Mouse (Mus musculus): Measurements from ENCODE around the gene Osr1.

The Osr1 gene

GRCm38 (mm10) chr12:9581011-9581410 lies 11.1 kb downstream of the Osr1 start:
- no peak for TF ChIP-seq GATA4 (IDR thresholded peaks at IDR 0.05; ENCODE audit: insufficient replicate concordance, low read length)

DNA sequence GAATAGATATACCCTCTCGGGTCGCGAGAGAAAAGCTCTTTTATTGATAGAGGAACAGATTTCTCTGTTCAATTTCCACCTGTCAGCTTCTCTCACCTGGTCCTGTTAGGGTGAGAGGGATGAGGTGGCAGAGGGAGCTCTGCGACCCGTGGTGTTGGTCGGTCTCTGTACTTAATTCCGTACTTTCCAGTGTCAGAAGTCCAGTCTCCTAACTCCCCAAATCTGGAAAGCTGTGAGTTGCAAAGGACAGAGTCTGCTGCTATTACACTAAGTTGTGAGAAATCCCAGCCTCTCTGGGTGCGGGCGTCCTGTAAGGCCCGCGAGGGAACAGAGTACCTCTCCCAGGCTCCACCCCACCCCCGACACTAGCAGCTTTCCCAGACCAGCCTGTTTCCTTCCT lies 11.6 kb downstream of the Osr1 start:
- TF ChIP-seq GATA4 (IDR thresholded peaks at IDR 0.05; ENCODE audit: insufficient replicate concordance, low read length) = no peak

DNA sequence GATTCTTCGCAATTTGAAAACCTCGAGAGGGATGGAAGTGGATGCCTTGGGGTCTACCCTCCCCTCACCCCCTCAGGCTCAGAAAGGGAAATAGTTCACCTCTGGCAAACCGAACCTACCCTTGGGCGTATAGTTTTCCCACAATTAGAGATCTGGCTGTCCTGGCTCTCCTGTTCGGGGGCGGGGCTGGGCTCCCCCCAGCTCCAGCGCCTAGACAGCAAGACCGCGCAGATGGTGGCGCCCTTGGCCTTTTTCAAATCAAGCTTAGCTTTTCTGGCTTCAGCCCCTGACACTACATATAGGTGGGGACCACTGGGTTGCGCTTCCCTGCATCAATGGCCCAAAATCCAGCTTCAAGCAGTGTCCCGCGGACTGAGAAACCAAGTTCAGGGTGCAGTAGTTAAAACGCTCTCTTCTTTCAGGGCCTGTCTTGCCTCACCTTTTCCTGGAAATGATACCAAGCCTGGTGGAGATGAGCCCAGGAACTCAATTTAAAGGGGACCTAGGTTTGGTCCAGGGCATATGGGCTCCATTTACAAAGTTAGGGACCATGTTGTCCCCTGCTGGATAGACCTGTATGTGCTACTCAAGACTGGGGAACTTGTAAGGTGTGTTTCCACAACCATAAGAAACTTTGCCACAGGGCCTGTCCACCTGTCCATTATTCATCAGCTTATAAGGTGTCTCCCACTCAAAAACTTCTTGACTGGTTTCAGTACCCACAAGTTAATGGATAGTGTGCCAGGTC lies 12.5 kb downstream of the Osr1 start:
- no peak for TF ChIP-seq GATA4 (IDR thresholded peaks at IDR 0.05; ENCODE audit: insufficient replicate concordance, low read length)

- no peak for TF ChIP-seq GATA4 (IDR thresholded peaks at IDR 0.05; ENCODE audit: insufficient replicate concordance, low read length)
These were observed 13.5 kb downstream of the Osr1 start for GRCm38 (mm10) chr12:9583380-9583779.

GRCm38 (mm10) chr12:9584366-9585084 lies 14.6 kb downstream of the Osr1 start:
- TF ChIP-seq GATA4 (IDR thresholded peaks at IDR 0.05; ENCODE audit: insufficient replicate concordance, low read length) = no peak

- TF ChIP-seq GATA4 (IDR thresholded peaks at IDR 0.05; ENCODE audit: insufficient replicate concordance, low read length) = no peak
These were observed 15.2 kb downstream of the Osr1 start for GRCm38 (mm10) chr12:9585085-9585453.

DNA sequence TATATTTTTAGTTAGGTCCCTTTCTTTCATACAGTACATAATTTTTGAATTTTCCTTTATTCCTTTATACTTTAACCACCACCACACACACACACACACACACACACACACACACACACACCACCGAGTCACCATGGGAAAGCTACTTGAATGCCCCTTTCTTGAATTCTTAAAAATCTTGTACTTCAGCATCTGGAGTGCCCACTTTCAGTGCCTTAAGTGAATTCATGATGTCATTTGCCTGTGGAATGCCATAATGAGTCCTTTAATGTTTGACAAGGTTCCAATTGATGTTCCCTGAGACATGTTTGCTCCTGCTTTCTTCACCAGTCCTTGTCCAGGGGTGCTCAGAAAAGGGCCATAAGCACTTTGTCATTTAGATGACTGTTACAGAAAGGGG lies 17.8 kb downstream of the Osr1 start:
- TF ChIP-seq GATA4 (IDR thresholded peaks at IDR 0.05; ENCODE audit: insufficient replicate concordance, low read length) = no peak

DNA sequence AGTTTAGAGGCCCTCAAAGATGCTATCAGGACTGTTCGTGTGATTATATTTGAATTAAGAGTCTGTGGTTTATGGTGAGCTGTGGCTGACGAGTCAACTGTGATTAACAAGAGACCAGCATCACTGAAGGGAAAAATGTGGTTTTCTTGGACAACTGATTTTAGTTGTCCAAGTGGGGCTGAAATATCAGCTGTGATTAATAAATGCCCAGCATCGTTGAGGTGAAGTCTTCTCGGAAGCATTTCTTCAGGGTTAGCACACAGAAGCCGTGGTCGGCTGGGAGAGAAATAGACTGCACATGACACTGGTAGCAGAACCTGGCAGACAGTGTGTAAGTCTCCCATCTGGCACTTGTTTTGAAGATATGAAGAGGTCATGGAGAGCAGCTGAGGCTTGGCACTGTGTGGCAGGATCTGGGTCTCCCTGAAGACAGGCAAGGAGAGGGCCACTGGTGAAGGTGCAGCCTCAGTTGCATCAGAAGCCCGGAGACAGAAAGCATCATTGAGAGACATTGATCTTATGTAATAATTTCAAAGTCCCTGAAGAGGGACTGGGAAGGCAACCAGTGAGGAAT lies 19.7 kb downstream of the Osr1 start:
- TF ChIP-seq GATA4 (IDR thresholded peaks at IDR 0.05; ENCODE audit: insufficient replicate concordance, low read length) = no peak

DNA sequence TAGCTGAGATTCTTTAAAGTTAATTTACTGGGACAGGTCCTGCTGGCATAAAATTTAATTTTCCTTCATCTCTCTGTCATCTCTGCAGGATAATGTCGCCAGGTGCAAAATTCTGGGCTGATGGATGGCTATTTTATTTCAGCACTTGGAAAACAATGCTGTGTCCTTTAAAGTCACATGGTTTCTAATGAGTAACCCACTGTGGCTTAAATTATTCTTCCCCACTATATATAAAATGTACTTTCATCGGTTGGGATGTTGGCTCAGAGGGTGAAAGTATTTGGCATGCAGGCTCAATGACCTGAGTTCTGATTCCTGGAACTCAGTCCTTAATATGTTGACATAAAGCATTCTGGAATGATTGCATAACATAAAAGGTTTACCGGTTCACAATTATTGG lies 21.2 kb downstream of the Osr1 start:
- TF ChIP-seq GATA4 (IDR thresholded peaks at IDR 0.05; ENCODE audit: insufficient replicate concordance, low read length) = no peak

DNA sequence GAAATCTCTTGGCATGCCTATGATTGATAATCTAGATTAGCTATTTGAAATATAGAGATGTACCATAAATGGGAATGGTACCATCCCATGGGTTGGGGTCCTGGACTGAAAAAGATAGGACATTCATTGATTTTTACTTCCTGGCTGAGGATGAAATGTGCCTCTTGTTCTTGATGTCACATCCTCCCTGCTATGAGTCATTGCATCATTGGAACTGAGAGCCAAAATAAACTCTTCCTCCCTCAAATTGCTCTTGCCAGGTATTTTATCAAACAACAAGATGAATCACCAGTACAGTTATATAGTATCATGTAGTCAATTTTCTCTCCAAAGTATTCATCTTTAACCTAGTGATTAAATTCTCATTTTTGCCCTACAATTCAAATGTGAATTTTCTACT lies 28.3 kb downstream of the Osr1 start:
- TF ChIP-seq GATA4 (IDR thresholded peaks at IDR 0.05; ENCODE audit: insufficient replicate concordance, low read length) = no peak
